Mouse (Mus musculus) layer of hippocampus, postnatal 10 days (tissue): ENCODE results near the gene Cdh20. TPM values are rescaled to one million over a fixed set of nuclear protein-coding genes. Genes with fewer than 3 reads are reported as not detected.

ENCODE experiments used
- DNase-seq, 2 experiments: peaks; one replicate each; pipeline ENCODE4 v3.0.0; 2021; ENCODE audit warnings: low spot score in 2 of 2
- total RNA-seq, 2 experiments: library from RNA; stranded (reverse); gene quantifications; 2 replicates each; pipeline ENCODE4 v1.2.3; 2021

Gene Cdh20
- total RNA-seq, 2 experiments from 2014 or later, result 17.8 to 18.0 TPM

DNA sequence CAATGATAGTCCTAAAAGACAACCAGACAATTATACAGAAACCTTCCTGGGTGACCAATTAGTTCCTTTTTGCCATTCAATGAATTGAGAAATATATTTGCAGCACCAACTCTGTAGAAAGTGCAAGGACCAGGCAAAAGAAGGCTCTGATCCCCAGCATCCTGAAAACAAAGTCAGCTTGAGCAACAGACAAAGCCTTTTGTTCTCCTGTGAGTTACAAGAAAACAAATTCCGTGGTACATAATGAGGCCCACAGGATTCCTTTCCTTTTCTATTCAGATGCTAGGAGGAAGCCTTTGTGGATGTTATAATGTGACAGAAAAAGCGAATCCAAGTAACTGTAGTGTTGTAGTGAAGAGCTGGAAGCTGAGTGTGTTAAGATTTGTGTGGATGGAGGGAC, 244.3 kb downstream of the Cdh20 start:
- no peak for DNase-seq

DNA sequence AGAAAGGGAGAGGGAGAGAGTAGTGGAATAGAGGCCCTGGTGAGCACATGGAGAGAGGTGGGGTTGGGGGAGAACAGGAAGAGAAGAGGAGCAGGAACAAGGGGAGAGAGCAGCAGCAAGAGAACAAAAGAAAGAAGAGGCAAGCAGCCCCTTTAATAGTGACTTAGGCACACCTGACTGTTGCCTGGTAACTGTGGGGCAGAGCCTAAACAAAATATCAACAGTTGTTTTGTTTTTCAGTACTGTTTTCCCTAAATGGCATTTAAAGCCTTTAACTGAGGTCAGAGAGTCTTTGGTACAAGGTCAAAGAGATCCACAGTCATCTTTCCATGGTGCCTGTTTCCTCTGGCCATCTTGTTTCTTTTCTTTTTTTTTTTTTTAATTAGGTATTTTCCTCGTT, 245.0 kb downstream of the Cdh20 start:
- no peak for DNase-seq

GRCm38 (mm10) chr1:105041668-105042067, 273.3 kb downstream of the Cdh20 start:
- DNase-seq, result no peak
